Mouse (Mus musculus) neutrophil, adult 5-6 weeks (primary cell): ENCODE results near the gene Nudt13. TPM values are rescaled to one million over a fixed set of nuclear protein-coding genes. Genes with fewer than 3 reads are reported as not detected.

Source experiments
- ATAC-seq: fragments of 151-379, 151-347 bp; 2 replicates; pipeline ENCODE4 v1.8.0; 2017; ENCODE audit warnings: mild to moderate bottlenecking, moderate TSS enrichment; ENCODE audit not compliant: insufficient number of reproducible peaks, poor library complexity, low FRiP score, severe bottlenecking; ENCODE audit errors: extremely low read depth
- total RNA-seq: library from RNA; stranded (forward); fragments of 200-1000 nt; gene quantifications from 2 replicates; pipeline ENCODE4 v1.2.3, GENCODE M21; 2017

Gene Nudt13
- total RNA-seq, 1 experiment from 2014 or later: 12.1 TPM

DNA sequence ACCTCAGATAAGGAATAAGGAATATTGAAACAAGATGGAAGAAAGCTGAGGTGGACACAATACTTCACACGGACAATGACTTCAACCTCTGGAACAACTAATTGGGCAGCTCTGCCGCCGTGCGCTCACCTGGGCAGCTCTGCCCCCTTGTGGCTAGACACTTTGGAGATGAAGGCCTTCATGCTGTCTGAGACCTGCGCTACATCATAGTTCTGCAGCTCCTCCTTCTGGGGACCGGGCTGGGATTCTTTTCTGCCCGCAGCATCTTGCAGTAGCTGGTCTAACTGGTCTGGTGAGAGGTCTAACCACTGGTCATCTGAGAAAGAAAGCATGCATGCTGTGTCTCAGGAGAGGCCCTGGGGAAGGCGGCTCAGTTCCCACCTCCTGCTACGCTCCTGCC is 34.0 kb downstream of the Nudt13 start:
- no peak for ATAC-seq

- ATAC-seq: no peak
Observed at GRCm38 (mm10) chr14:20331316-20331715, 36.8 kb downstream of the Nudt13 start.

GRCm38 (mm10) chr14:20339415-20339814 is 44.9 kb downstream of the Nudt13 start:
- no peak for ATAC-seq

DNA sequence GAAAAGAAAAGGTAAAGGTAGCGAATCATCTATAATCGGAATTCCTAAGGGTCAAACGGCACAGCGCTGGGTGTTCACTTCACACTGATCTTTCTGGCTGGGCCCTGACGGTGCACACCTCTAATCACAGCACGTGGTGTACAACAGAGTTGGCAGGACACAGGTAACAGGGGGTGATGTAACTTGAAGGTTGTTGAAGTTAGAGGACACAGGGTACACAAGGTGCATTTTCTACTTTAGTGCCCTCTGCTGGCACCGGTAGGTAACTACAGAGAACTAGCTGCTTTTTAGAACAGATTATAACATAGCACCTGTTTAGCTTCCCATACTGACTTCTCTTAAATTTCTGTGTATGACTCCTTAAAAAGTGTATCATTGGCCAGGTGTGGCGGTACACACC is 45.7 kb downstream of the Nudt13 start:
- peak; percentile 66; the same call in 1 of the 2 replicates for ATAC-seq

DNA sequence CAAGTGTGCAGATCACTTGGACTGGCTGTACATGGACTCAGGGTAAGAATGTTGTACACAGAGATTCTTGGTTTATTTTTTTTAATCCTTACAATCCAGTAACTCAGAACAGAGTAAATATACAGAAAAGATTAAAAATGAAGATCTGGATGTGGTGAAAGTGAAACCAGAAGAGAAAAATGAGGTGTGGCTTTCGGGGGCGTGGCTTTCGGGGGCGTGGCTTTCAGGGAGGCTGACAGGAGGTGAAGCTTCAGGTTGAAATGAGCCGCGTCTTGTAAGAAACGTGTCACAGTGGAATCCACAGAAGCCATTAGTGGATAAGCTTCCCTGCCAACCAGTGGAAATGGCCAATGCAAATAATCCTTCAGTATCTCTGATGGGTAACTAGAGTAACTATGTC is 46.4 kb downstream of the Nudt13 start:
- ATAC-seq: no peak

GRCm38 (mm10) chr14:20345885-20346284 is 51.4 kb downstream of the Nudt13 start:
- ATAC-seq: no peak

GRCm38 (mm10) chr14:20347441-20347990 is 53.0 kb downstream of the Nudt13 start:
- ATAC-seq: no peak

- ATAC-seq: peak; percentile 99
Observed at GRCm38 (mm10) chr14:20347991-20348541, 53.6 kb downstream of the Nudt13 start, which contains the start of the genes Ecd and Fam149b. Gene Ecd (minus strand): TSS chr14:20348121. Gene Fam149b (plus strand): TSS chr14:20348162.

DNA sequence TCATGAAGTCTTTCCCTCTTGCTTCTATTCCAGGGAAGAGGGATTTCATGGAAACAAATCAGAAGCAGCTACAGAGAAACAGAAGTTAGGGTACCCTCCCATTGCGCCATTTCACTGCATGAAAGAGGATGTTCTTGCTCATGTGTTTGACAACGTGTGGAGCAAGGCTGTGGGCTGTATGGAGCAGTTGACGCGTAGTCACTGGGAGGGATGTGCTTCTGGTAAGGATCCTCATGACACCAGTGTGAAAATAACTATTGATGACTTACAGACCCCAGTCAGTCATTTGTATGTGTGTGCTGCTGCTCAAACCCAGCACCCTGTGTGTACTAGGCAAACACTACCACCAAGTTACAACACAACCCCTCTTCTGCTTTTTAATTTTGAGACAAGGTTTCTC is 68.7 kb downstream of the Nudt13 start:
- peak; percentile 84 for ATAC-seq

Other genes starting within 250 kb of the Nudt13 start
- gene Saysd1, start 156.2 kb upstream of the Nudt13 start, total RNA-seq: 1.7 and 3.8 TPM in 2 replicates
- 9.0 and 12.6 TPM in 2 replicates for gene Kcnk5, start 112.9 kb upstream of the Nudt13 start, total RNA-seq
- not detected in 2 replicates for gene Kcnk16, start 25.5 kb upstream of the Nudt13 start, total RNA-seq
- gene Ecd, start 53.4 kb downstream of the Nudt13 start, total RNA-seq: 35.0 and 35.8 TPM in 2 replicates
- gene Fam149b, start 53.5 kb downstream of the Nudt13 start, total RNA-seq: 58.0 and 59.8 TPM in 2 replicates
- 179 and 180 TPM in 2 replicates for gene Dnajc9, start 94.2 kb downstream of the Nudt13 start, total RNA-seq
- gene Mrps16, start 98.9 kb downstream of the Nudt13 start, total RNA-seq: 23.1 and 30.7 TPM in 2 replicates
- not detected in 2 replicates for gene Cfap70, start 157.5 kb downstream of the Nudt13 start, total RNA-seq
- gene Anxa7, start 185.4 kb downstream of the Nudt13 start, total RNA-seq: 83.6 and 84.7 TPM in 2 replicates
- gene Mss51, start 202.2 kb downstream of the Nudt13 start, total RNA-seq: 2.9 and 3.7 TPM in 2 replicates